Mouse (Mus musculus): ENCODE measurements around the gene Ccdc120. TPM values are rescaled to one million over a fixed set of nuclear protein-coding genes. Genes with fewer than 3 reads are reported as not detected.
"Not testable (repeated sequence)": the region's sequence is repeated elsewhere in the genome, so short reads cannot be mapped to it uniquely, and the experiment has no call there.

The Ccdc120 gene
- polyA plus RNA-seq, 1 experiment from 2014 or later = 5.9 TPM

GRCm38 (mm10) chrX:7765281-7765670, 14.6 kb upstream of the Ccdc120 start:
- ATAC-seq (ENCODE audit: insufficient number of reproducible peaks, insufficient read depth, low FRiP score, low read depth) = no peak
- peaks cover 36% of the 10 kb centered on the region for H3K36me3 ChIP-seq (ENCODE audit: control insufficient read depth, insufficient read depth, low read length)
- H3K9ac ChIP-seq (ENCODE audit: low read length) = peak overlapping the region; percentile 46
- WGBS = 19% methylated on average over 13 of the region's 13 CpGs
- H3K27me3 ChIP-seq (ENCODE audit: control insufficient read depth, insufficient read depth, low read length) = no peaks in the 10 kb centered on the region
- peak overlapping the region; percentile 73 for H3K4me2 ChIP-seq (ENCODE audit: low read length)
- H3K4me3 ChIP-seq (ENCODE audit: control insufficient read depth in 1 of 2, insufficient read depth in 1 of 2, low read depth in 1 of 2, low read length in 2 of 2) = peak overlapping the region; percentile 39 to 66
- H3K4me1 ChIP-seq (ENCODE audit: control insufficient read depth in 2 of 2, insufficient read depth in 2 of 2, low read length in 2 of 2) = peaks cover 2 to 20% of the 10 kb centered on the region in 2 experiments; a peak in 3 of 4 replicates
- H3K9me3 ChIP-seq (ENCODE audit: control insufficient read depth, low read length) = no peaks in the 10 kb centered on the region
- peak overlapping the region in 1 of 2 experiments; percentile 47; a peak in 2 of 4 replicates for H3K27ac ChIP-seq (replicated peaks in 1 of 2; ENCODE audit: control insufficient read depth in 1 of 2, insufficient read depth in 1 of 2, low read depth in 2 of 2, low read length in 2 of 2)

- Histone ChIP-seq H3K9ac (ENCODE audit: low read length) (peak overlapping the region; percentile 84; the same call in 1 of the 2 replicates), H3K4me3 (ENCODE audit: control insufficient read depth in 1 of 2, insufficient read depth in 1 of 2, low read depth in 1 of 2, low read length in 2 of 2) (peak overlapping the region; percentile 66 to 89), H3K27ac (replicated peaks in 1 of 2; ENCODE audit: control insufficient read depth in 1 of 2, insufficient read depth in 1 of 2, low read depth in 2 of 2, low read length in 2 of 2) (no peak overlapping the region; a peak in 1 of 4 replicates), H3K9me3 (ENCODE audit: control insufficient read depth, low read length) (no peaks in the 10 kb centered on the region), H3K36me3 (ENCODE audit: control insufficient read depth, insufficient read depth, low read length) (peaks cover 36% of the 10 kb centered on the region), H3K27me3 (ENCODE audit: control insufficient read depth, insufficient read depth, low read length) (no peaks in the 10 kb centered on the region), H3K4me1 (ENCODE audit: control insufficient read depth in 2 of 2, insufficient read depth in 2 of 2, low read length in 2 of 2) (peaks cover 2 to 20% of the 10 kb centered on the region in 2 experiments; a peak in 3 of 4 replicates), H3K4me2 (ENCODE audit: low read length) (peak overlapping the region; percentile 73)
- 19% methylated on average over 9 of the region's 9 CpGs for WGBS
- ATAC-seq (ENCODE audit: insufficient number of reproducible peaks, insufficient read depth, low FRiP score, low read depth) = no peak
Measured at GRCm38 (mm10) chrX:7764657-7765280, 14.1 kb upstream of the Ccdc120 start.

- ATAC-seq (ENCODE audit: insufficient number of reproducible peaks, insufficient read depth, low FRiP score, low read depth) = no peak
- H3K27me3 ChIP-seq (ENCODE audit: control insufficient read depth, insufficient read depth, low read length) = no peaks in the 10 kb centered on the region
- WGBS = 13% methylated on average over 22 of the region's 22 CpGs
- H3K4me3 ChIP-seq (ENCODE audit: control insufficient read depth in 1 of 2, insufficient read depth in 1 of 2, low read depth in 1 of 2, low read length in 2 of 2) = peak overlapping the region; percentile 66 to 89
- peak overlapping the region; percentile 73 for H3K4me2 ChIP-seq (ENCODE audit: low read length)
- peak overlapping the region; percentile 84 for H3K9ac ChIP-seq (ENCODE audit: low read length)
- peaks cover 2 to 20% of the 10 kb centered on the region in 2 experiments; a peak in 3 of 4 replicates for H3K4me1 ChIP-seq (ENCODE audit: control insufficient read depth in 2 of 2, insufficient read depth in 2 of 2, low read length in 2 of 2)
- peaks cover 27% of the 10 kb centered on the region; the same call in 1 of the 2 replicates for H3K36me3 ChIP-seq (ENCODE audit: control insufficient read depth, insufficient read depth, low read length)
- peak overlapping the region; percentile 21 to 64; a peak in 3 of 4 replicates for H3K27ac ChIP-seq (replicated peaks in 1 of 2; ENCODE audit: control insufficient read depth in 1 of 2, insufficient read depth in 1 of 2, low read depth in 2 of 2, low read length in 2 of 2)
- no peaks in the 10 kb centered on the region for H3K9me3 ChIP-seq (ENCODE audit: control insufficient read depth, low read length)
Measured at GRCm38 (mm10) chrX:7763631-7764393, 13.1 kb upstream of the Ccdc120 start.

- Histone ChIP-seq H3K4me1 (ENCODE audit: control insufficient read depth in 2 of 2, insufficient read depth in 2 of 2, low read length in 2 of 2) (peaks cover 2 to 20% of the 10 kb centered on the region in 2 experiments; a peak in 3 of 4 replicates), H3K4me3 (ENCODE audit: control insufficient read depth in 1 of 2, insufficient read depth in 1 of 2, low read depth in 1 of 2, low read length in 2 of 2) (peak overlapping the region; percentile 66 to 89), H3K36me3 (ENCODE audit: control insufficient read depth, insufficient read depth, low read length) (peaks cover 17% of the 10 kb centered on the region; the same call in 1 of the 2 replicates), H3K27me3 (ENCODE audit: control insufficient read depth, insufficient read depth, low read length) (no peaks in the 10 kb centered on the region), H3K9ac (ENCODE audit: low read length) (peak overlapping the region; percentile 84), H3K27ac (replicated peaks in 1 of 2; ENCODE audit: control insufficient read depth in 1 of 2, insufficient read depth in 1 of 2, low read depth in 2 of 2, low read length in 2 of 2) (peak overlapping the region; percentile 64 to 81), H3K9me3 (ENCODE audit: control insufficient read depth, low read length) (no peaks in the 10 kb centered on the region), H3K4me2 (ENCODE audit: low read length) (peak overlapping the region; percentile 73)
- 18% methylated on average over 21 of the region's 21 CpGs for WGBS
- ATAC-seq (ENCODE audit: insufficient number of reproducible peaks, insufficient read depth, low FRiP score, low read depth) = peak; percentile 8; the same call in 1 of the 2 replicates
Measured at GRCm38 (mm10) chrX:7762921-7763197, 12.2 kb upstream of the Ccdc120 start.

GRCm38 (mm10) chrX:7762137-7762920, 11.6 kb upstream of the Ccdc120 start, which contains the start of gene Tfe3:
Gene Tfe3 (plus strand): TSS chrX:7762560.
- peak; percentile 90 for ATAC-seq (ENCODE audit: insufficient number of reproducible peaks, insufficient read depth, low FRiP score, low read depth)
- Histone ChIP-seq H3K27ac (replicated peaks in 1 of 2; ENCODE audit: control insufficient read depth in 1 of 2, insufficient read depth in 1 of 2, low read depth in 2 of 2, low read length in 2 of 2) (peak within 1 kb of the TSS; percentile 64 to 81), H3K4me2 (ENCODE audit: low read length) (peak within 1 kb of the TSS; percentile 73), H3K4me1 (ENCODE audit: control insufficient read depth in 2 of 2, insufficient read depth in 2 of 2, low read length in 2 of 2) (peaks cover 2 to 20% of the 10 kb centered on the region in 2 experiments; a peak in 3 of 4 replicates), H3K36me3 (ENCODE audit: control insufficient read depth, insufficient read depth, low read length) (peaks cover 12% of the 10 kb centered on the region; the same call in 1 of the 2 replicates), H3K27me3 (ENCODE audit: control insufficient read depth, insufficient read depth, low read length) (no peaks in the 10 kb centered on the region), H3K9me3 (ENCODE audit: control insufficient read depth, low read length) (no peaks in the 10 kb centered on the region), H3K4me3 (ENCODE audit: control insufficient read depth in 1 of 2, insufficient read depth in 1 of 2, low read depth in 1 of 2, low read length in 2 of 2) (peak within 1 kb of the TSS; percentile 66 to 89), H3K9ac (ENCODE audit: low read length) (peak within 1 kb of the TSS; percentile 84)
- 19% methylated on average over 38 of the region's 38 CpGs for WGBS

GRCm38 (mm10) chrX:7753627-7754026, 2.9 kb upstream of the Ccdc120 start:
- H3K9me3 ChIP-seq (ENCODE audit: control insufficient read depth, low read length); H3K27ac ChIP-seq (replicated peaks in 1 of 2; ENCODE audit: control insufficient read depth in 1 of 2, insufficient read depth in 1 of 2, low read depth in 2 of 2, low read length in 2 of 2); H3K36me3 ChIP-seq (ENCODE audit: control insufficient read depth, insufficient read depth, low read length); H3K27me3 ChIP-seq (ENCODE audit: control insufficient read depth, insufficient read depth, low read length); H3K4me3 ChIP-seq (ENCODE audit: control insufficient read depth in 1 of 2, insufficient read depth in 1 of 2, low read depth in 1 of 2, low read length in 2 of 2); H3K4me1 ChIP-seq (ENCODE audit: control insufficient read depth in 2 of 2, insufficient read depth in 2 of 2, low read length in 2 of 2); H3K9ac ChIP-seq (ENCODE audit: low read length); H3K4me2 ChIP-seq (ENCODE audit: low read length); ATAC-seq (ENCODE audit: insufficient number of reproducible peaks, insufficient read depth, low FRiP score, low read depth): not testable (repeated sequence)
- 10% methylated on average over 3 of the region's 3 CpGs for WGBS

GRCm38 (mm10) chrX:7745429-7745828, 5.3 kb downstream of the Ccdc120 start:
- no peak for ATAC-seq (ENCODE audit: insufficient number of reproducible peaks, insufficient read depth, low FRiP score, low read depth)
- no peak overlapping the region for H3K9ac ChIP-seq (ENCODE audit: low read length)
- no peak overlapping the region for H3K27ac ChIP-seq (replicated peaks in 1 of 2; ENCODE audit: control insufficient read depth in 1 of 2, insufficient read depth in 1 of 2, low read depth in 2 of 2, low read length in 2 of 2)
- no peaks in the 10 kb centered on the region; a peak in 1 of 4 replicates for H3K4me1 ChIP-seq (ENCODE audit: control insufficient read depth in 2 of 2, insufficient read depth in 2 of 2, low read length in 2 of 2)
- WGBS = 84% methylated on average over 8 of the region's 8 CpGs
- H3K36me3 ChIP-seq (ENCODE audit: control insufficient read depth, insufficient read depth, low read length) = no peaks in the 10 kb centered on the region
- H3K9me3 ChIP-seq (ENCODE audit: control insufficient read depth, low read length) = no peaks in the 10 kb centered on the region
- no peak overlapping the region for H3K4me2 ChIP-seq (ENCODE audit: low read length)
- no peaks in the 10 kb centered on the region for H3K27me3 ChIP-seq (ENCODE audit: control insufficient read depth, insufficient read depth, low read length)
- H3K4me3 ChIP-seq (ENCODE audit: control insufficient read depth in 1 of 2, insufficient read depth in 1 of 2, low read depth in 1 of 2, low read length in 2 of 2) = no peak overlapping the region
